Mouse (Mus musculus) spleen, postnatal 10 days (tissue): ENCODE measurements around the gene Irak2.
"Not testable (repeated sequence)": the region's sequence is repeated elsewhere in the genome, so short reads cannot be mapped to it uniquely, and the experiment has no call there.

Experiments used
- DNase-seq, 2 experiments: peaks; one replicate each; pipeline ENCODE4 v3.0.0; 2021 to 2022; ENCODE audit warnings: low spot score in 2 of 2

The Irak2 gene

DNA sequence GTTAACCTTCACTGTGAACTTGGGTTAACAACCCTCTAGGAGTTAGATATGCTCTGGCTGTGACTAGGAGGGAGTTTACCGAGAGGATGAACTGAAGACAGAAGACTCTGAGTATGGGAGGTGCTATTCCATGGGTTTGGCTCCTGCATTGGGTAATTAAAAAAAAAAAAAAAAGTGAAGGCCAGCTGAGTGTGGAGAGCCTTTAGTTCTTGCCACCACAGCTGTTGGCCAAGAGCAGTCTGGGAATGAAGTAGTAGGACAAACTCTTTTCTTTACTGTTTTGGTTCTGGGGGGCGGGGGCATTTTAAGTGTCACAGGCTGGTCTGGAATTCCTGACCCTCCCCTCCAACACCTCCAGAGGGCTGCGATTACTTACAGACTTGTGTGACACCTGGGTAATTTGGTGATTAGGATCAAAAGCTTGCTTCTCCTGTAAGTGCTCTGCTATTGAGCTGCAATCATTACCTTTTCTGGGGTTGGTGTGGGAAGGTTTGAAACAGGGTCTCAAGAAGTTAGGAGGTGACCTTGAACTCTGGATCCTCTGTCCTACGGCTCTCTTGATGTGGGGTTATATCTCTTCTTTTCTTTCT lies 57.6 kb downstream of the Irak2 start:
- peak in 1 of 2 experiments; percentile 25 for DNase-seq

DNA sequence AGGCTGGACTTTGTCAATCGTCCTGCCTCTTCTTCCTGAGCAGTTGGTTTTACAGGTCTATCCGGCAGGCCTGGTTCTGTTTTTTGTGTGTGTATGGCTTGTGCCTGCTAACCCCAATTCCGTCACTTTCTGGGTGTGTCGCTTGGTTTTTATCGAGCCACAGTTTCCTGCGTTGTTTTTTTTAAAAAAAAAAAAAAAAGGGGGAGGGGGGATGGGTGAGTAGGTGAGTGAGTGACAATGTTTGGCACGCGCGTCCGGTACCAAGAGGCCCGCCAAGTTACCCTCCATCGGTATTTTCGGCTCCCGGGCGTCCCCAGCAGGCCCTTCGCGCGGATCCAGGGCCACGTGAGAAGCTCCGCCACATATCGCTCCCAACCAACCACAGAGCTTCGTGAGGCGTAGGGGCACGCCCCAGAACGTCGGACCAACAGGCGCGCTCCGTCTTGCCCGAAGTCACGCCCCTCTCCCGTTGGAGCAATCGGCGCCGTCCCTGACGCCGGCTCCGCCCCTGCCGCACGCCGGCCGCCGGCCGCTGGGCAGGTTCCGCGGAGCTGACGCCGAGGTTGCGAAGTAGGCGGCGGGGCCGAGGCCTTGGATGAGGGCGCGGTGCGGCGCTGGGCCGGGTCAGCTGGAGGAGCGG lies 58.4 kb downstream of the Irak2 start, which contains the start of gene Tatdn2:
Tatdn2 (plus strand) TSS at position 469 of the 640 bp plus-strand sequence.
- DNase-seq: peak; percentile 93 to 97

DNA sequence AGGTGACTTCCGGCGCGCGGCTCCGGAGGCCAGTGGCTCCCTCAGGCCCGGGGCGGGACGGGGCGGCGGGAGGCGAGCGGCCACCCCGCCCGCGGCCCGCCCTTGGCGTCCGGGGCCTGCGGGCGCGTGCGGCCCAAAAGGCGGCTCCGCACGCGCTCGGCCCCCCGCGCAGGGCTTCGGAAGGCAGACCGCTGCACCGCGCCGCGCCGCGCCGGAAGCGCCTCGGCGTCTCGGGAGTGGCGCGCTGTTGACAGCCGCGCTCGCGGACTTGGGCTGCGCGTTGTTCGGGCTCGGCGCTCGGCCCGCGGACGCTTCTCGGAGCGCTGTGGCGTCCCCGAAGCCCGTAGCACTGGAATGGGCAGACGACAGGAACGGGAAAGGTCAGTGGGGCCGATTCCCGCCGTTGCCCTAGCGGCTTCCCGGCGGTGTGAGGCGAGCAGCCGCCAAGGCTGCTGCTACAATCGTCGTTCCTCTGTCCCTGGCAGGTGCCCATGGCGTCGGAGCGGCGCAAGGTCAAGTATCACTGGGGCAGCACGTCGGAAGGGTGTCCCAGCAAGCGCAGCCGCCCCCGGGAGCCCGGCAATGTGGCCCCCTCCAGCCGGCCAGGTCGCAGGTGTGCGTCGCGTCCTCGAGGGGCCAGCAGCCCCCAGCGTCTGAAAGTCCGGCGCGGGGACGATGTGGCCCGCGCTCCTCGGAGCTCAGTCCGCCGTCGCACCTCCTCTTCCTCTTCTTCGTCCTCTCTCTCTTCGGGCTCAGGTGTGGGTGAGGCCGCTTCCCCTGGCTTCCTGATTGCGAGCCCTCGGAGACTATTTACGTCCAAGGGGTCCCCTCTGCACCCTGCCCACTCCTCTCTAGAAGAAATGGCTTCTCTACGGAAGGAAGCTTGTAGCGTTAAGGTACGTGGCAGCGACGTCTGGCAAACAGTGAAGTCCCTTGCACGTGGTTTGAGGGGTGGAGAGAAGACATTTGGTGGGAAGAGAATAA lies 59.2 kb downstream of the Irak2 start:
- DNase-seq: peak; percentile 63

DNA sequence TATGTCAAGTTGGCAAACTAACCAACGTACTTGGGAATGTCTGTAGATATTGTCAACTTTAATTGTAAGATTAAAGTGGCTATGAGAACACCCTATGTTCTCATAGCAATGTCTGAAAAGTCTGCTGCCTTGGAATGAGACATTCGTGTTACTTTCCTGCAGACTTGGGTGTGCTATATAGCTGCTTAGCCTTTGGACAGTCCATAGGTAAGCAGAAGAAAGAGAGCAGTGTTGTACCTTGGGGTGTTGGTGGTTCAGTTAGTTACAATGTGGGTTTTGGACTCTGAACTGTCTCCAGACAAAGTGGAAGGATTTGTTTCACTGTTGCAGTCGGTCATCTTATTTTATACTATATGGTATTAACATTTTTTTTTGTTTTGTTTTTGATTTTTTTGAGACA lies 74.5 kb downstream of the Irak2 start:
- DNase-seq: no peak

DNA sequence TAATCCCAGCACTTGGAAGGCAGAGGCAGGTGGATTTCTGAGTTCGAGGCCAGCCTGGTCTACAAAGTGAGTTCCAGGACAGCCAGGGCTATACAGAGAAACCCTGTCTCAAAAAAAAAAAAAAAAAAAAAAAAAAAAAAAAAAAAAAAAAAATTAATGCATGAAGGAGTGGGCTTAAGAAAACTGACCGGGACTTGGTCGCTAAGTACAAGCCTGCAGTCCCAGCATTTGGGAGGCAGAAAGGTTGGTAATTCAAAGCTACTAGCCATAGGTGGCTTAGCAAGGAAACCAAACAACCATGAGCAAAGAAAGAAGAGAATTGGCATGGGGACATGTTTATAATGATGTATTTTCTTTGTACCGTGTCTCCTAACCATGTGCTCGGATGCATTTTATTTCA lies 75.1 kb downstream of the Irak2 start:
- not testable (repeated sequence) for DNase-seq

DNA sequence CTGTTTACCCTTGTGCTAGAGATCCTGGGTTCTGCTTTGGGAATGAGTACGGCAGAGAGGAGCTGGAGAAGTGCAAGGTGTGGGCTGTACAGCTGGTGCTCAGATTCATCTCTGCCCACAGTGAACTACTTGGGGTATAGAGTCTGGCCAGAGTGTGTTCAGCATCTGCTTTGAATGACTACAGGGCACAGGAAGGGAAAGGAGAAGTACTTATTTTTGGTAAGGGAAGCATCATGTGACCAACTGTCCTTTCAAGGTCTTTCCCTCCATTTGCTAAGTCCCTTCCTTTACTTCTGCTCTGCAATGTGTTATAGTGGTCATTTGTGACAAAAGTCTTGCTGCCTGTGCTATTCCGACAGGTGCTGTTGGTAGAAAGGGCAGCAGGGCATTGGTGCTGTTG lies 76.0 kb downstream of the Irak2 start:
- no peak for DNase-seq

DNA sequence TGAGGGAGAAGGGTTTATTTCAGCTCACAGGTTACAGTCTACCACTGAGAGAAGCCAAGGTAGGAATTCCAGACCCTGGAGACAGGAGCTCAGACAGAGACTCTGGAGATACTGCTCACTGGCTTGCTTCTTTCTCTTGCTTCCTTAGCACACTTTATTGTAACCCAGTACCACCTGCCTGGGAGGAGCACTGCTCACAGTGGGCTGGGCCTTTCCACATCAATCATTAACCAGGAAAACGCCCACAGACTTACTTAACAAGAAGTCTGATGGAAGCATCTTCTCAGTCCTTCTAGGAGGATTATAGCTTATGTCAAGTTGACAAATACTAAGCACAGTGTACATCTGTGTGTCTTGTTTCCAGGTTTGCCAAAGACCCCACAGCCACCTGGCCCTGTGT lies 76.5 kb downstream of the Irak2 start:
- no peak for DNase-seq

DNA sequence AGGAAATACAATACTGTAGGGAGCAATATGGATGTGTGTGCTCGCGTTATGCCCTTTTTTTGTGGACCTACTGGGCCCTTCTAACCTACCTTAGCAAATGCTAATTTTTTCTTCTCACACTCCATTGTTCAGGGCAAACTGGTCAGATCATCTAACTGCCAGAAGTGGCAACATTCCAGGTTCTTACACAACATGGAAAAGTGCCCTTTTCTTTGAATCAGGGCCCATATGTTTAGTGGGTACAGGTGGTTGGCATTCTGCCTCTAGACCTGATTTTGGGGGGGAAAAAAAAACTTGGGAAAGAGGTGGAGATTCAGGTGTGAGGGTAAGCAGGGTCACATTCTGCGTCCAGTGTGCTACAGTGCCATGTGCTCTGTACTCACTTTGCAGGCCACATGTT lies 79.3 kb downstream of the Irak2 start:
- no peak for DNase-seq

DNA sequence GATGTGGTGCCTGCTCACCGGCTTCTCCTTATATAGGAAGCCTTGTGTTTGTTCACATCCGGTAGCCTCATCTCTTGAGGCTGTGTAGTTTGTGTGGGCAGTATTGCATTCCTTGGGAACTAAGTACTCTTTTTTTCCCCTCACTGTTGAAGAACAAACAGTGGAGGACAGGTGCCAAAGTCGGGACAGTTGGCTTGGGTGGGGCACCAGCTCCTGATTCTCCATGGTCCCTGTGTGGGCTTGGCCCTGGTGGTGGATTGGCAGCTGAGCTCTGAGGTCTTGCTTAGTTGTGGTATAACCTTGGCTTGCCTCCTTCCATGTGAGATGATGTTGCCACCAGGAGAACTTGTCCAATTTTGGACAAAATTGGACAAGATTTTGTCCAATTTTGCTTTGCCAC lies 81.6 kb downstream of the Irak2 start, which contains the start of gene Ghrl:
Ghrl (minus strand) TSS at position 3 of the 400 bp plus-strand sequence.
- no peak for DNase-seq

DNA sequence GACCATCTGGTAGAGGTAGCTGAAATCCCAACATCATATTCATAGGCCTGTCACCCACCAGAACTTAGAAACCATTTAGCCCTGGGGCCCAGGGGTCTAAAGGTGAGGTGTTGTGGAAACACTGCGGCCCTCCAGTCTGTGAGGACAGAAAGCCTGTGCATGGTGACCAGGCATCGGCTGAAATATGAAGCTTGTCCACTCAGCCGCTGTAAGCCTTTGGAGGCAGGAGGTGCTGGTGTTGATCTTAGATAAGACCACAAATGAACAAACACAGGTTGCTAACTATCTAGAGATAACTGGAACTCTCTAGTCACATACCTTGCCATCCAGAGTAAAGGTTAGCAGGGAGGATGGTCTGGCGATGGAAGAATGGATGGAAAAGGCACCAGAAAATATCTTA lies 82.8 kb downstream of the Irak2 start:
- no peak for DNase-seq

DNA sequence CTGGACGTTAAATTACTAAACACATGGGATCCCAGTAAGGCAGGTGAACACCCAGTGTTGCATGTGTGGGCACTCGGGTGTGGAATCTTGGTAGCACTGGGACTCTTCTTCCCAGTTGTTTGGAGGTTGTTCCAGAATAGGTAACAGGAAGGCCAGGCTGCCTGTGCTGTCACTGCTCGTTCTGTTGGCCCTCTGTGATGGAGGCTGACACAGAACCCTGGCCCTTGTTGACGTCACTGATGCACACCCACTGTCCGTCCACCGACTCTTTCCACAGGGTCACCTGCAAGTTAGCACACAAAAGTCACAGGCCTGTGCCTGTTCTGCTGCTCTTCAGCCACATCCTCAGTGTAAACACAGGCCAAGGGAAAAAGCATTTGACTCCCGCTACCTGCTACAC lies 89.9 kb downstream of the Irak2 start:
- DNase-seq: no peak

DNA sequence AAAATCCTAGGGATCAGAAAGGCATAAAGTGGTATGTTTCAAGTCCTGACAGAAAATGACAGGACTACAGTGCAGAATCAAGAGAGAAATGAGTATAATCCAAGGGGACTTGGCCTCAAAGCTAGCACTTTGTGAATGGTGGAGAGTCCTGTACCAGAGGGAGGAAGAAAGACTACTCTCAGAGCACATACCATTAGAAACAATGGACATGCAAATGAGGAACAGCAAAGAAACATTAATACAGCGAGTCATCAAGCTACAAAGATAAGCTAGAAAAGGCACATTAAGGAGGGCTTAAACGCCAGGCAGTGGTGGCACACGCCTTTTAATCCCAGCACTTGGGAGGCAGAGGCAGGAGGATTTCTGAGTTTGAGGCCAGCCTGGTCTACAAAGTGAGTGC lies 93.0 kb downstream of the Irak2 start:
- DNase-seq: no peak

DNA sequence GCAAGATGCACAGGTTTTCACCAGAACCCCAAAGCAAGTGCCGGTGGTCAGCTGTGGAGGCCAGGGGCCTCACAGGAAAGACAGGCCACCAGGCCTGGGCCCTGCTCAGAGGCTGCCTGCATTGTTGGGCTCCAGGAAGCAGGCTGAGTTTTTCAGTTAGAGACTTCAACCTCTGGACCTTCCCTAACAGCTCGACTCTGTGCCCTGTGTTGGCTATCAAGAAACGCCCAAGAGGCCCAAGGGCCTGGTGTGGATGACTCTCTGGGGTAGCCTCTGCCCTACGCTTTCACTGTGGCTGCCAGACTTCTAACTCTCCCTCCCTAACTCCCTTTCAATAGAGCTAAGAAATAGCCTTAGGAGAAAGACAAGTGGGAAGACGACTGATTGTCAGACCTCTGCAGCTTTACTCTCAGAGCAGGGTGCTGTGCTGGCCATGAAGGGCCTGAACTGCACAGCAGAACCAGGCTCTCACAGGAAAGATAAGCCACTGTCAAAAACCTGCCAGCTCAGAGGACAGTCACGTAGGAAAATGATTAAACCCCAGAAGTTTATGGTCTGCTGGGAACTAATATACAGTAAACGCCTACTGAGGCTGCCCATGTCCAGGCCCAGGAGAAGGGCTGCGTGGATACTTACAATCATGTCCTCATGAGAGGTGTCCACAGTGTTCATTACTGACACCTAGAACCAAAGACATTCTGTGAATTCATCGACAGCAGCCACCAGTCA lies 99.2 kb downstream of the Irak2 start:
- no peak for DNase-seq

DNA sequence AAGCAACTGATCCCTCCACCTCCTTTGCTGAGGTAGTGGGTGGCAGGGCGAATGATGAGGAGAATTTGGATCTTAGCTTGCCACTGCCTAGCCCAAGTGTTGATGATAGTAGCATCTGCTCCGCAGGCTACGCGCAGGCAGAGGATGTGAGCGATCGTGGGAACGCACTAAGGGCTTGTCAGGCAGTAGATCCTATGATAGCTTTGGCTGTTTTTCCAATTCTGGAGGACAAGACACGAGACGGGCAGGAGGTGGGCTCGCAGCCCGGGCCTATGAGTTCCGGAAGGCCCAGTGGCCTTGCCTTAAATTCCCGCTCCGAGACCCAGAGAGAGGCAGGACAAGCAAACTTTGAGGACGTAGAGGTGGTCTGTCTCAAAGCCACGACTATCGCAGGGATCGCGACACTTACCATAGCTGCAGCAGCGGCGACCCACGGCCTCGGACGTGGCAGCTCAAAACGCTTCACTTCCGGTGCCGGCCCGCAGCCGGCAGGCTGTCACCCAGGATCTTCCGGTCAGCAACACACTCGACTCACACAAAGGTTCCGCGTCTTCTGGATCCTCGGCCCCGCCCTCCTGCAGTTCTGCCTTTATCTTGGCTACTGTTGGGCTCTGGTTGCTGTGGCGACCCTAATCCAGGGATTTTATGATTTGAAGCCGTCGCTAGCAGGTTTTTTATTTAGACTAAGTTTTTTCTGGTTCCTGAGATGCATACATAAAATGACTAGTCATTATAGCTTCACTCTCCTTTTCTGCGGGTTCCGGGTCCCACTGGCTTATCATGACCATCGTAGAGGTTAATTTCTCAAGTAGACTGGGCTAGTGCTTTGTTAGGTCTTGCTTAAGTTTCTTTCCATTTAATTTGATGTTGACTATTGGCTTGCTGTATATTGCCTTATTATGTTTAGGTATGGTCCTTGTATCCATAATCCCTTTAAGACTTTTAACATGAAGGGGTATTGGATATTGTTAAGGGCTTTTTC lies 102.3 kb downstream of the Irak2 start, which contains the start of gene Sec13:
Sec13 (minus strand) TSS at position 508 of the 982 bp plus-strand sequence.
- peak; percentile 84 to 90 for DNase-seq

DNA sequence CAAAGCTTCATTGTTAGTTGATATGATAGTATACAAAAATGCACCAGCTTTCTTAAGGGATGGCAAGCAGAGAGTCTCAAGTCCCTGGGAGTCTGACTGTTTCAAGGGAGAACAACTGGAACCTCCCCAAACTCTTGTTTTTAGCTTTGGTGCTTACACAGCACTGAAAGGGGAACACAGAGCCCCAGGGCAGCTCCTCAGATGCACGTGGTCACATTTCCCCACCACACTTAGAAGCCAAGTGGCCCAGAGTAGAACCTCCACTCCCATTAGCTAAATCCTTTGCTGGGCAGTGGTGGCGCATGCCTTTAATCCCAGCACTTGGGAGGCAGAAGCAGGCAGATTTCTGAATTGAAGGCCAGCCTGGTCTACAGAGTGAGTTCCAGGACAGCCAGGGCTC lies 103.2 kb downstream of the Irak2 start:
- no peak for DNase-seq

DNA sequence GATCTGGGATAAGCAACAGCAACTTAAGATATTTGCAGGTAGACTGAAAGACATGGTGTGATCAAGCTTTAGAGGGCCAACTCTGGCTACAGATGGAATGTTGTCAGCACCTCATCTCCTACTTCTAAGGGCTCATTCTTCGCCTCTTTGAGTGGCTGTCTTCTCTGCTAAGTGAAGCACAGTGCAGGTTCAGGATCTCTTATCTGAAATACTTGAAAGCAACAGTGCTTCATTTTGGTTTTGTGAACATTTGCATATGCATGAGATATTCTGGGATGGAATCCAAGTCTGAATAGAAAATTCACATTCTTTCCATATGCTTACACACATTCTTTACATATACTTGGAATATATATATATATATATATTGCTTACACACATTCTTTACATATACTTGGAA lies 104.1 kb downstream of the Irak2 start:
- no peak for DNase-seq

DNA sequence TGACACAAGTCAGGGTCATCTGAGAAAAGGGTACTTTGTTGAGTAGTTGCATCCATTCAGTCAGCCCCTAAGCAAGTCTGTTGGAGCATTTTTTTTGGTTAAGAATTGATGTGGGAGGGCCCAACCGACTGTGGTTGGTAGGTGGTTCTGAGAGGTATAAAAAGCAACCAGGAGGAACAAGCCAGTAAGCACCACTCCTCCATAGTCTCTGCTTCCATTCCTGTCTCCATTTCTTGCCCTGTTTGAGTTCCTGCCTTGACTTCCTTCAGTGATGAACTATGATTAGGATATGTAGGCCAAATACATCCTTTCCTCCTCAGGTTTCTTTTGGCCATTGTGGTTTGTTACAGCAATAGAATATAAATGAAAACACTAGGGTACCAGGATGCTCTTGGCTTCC lies 104.8 kb downstream of the Irak2 start:
- no peak for DNase-seq
